Mouse (Mus musculus): ENCODE measurements around the gene Fhod1.

GRCm38 (mm10) chr8:105298351-105299252, 49.2 kb downstream of the Fhod1 start:
- no peak for TF ChIP-seq CTCF (IDR thresholded peaks at IDR 0.05; ENCODE audit: low read depth)
- no peak for TF ChIP-seq EP300 (IDR thresholded peaks at IDR 0.05; ENCODE audit: low read depth)
